Mouse (Mus musculus): Measurements from ENCODE around the gene Pagr1a. TPM values are rescaled to one million over a fixed set of nuclear protein-coding genes. Genes with fewer than 3 reads are reported as not detected.
A peak's percentile ranks its signal among the peaks of the same experiment; 100 is the strongest.

Gene Pagr1a
- polyA plus RNA-seq, 1 experiment: 22.3 TPM

GRCm38 (mm10) chr7:127026161-127026600 lies 9.0 kb upstream of the Pagr1a start:
- TF ChIP-seq CTCF (IDR thresholded peaks at IDR 0.05; ENCODE audit: control insufficient read depth, insufficient read depth, insufficient read length) (no peak), CEBPB (IDR thresholded peaks at IDR 0.05; ENCODE audit: low read depth) (no peak), MYOG (IDR thresholded peaks at IDR 0.05; ENCODE audit: control insufficient read depth, extremely low read depth, insufficient read length) (no peak), USF1 (IDR thresholded peaks at IDR 0.05; ENCODE audit: low read depth) (no peak), FOSL1 (IDR thresholded peaks at IDR 0.05; ENCODE audit: insufficient read depth, low read length, poor library complexity, severe bottlenecking) (no peak), MAX (IDR thresholded peaks at IDR 0.05) (no peak), MYOD1 (IDR thresholded peaks at IDR 0.05; ENCODE audit: control insufficient read depth, insufficient read length, low read depth) (no peak)
- Histone ChIP-seq H3K27me3 (ENCODE audit: control insufficient read depth, insufficient read depth, insufficient read length) (no peaks in the 10 kb centered on the region), H3K79me3 (ENCODE audit: low read depth) (peaks cover 20% of the 10 kb centered on the region), H3K79me2 (ENCODE audit: control insufficient read depth, insufficient read depth) (peaks cover 33% of the 10 kb centered on the region), H3K36me3 (ENCODE audit: control insufficient read depth, insufficient read depth) (peaks cover 59% of the 10 kb centered on the region), H3ac (ENCODE audit: control insufficient read depth, insufficient read length, low read depth) (peak overlapping the region; percentile 94), H3K4me3 (ENCODE audit: insufficient read depth, poor library complexity, severe bottlenecking) (peak overlapping the region; percentile 61)

GRCm38 (mm10) chr7:127025556-127026160 lies 8.5 kb upstream of the Pagr1a start:
- peaks cover 20% of the 10 kb centered on the region for H3K79me3 ChIP-seq (ENCODE audit: low read depth)
- H3ac ChIP-seq (ENCODE audit: control insufficient read depth, insufficient read length, low read depth): peak overlapping the region; percentile 94
- peaks cover 53% of the 10 kb centered on the region for H3K36me3 ChIP-seq (ENCODE audit: control insufficient read depth, insufficient read depth)
- no peaks in the 10 kb centered on the region for H3K27me3 ChIP-seq (ENCODE audit: control insufficient read depth, insufficient read depth, insufficient read length)
- H3K4me3 ChIP-seq (ENCODE audit: insufficient read depth, poor library complexity, severe bottlenecking): peak overlapping the region; percentile 61
- peaks cover 33% of the 10 kb centered on the region for H3K79me2 ChIP-seq (ENCODE audit: control insufficient read depth, insufficient read depth)
- no peak for TF ChIP-seq MAX (IDR thresholded peaks at IDR 0.05)
- TF ChIP-seq FOSL1 (IDR thresholded peaks at IDR 0.05; ENCODE audit: insufficient read depth, low read length, poor library complexity, severe bottlenecking): no peak
- no peak for TF ChIP-seq CEBPB (IDR thresholded peaks at IDR 0.05; ENCODE audit: low read depth)
- no peak for TF ChIP-seq MYOG (IDR thresholded peaks at IDR 0.05; ENCODE audit: control insufficient read depth, extremely low read depth, insufficient read length)
- no peak for TF ChIP-seq USF1 (IDR thresholded peaks at IDR 0.05; ENCODE audit: low read depth)
- no peak for TF ChIP-seq CTCF (IDR thresholded peaks at IDR 0.05; ENCODE audit: control insufficient read depth, insufficient read depth, insufficient read length)
- TF ChIP-seq MYOD1 (IDR thresholded peaks at IDR 0.05; ENCODE audit: control insufficient read depth, insufficient read length, low read depth): no peak

- peak overlapping the region; percentile 61 for H3K4me3 ChIP-seq (ENCODE audit: insufficient read depth, poor library complexity, severe bottlenecking)
- TF ChIP-seq MYOD1 (IDR thresholded peaks at IDR 0.05; ENCODE audit: control insufficient read depth, insufficient read length, low read depth): no peak
- no peak for TF ChIP-seq MYOG (IDR thresholded peaks at IDR 0.05; ENCODE audit: control insufficient read depth, extremely low read depth, insufficient read length)
- peak; percentile 82 for TF ChIP-seq CTCF (IDR thresholded peaks at IDR 0.05; ENCODE audit: control insufficient read depth, insufficient read depth, insufficient read length)
- TF ChIP-seq USF1 (IDR thresholded peaks at IDR 0.05; ENCODE audit: low read depth): peak; percentile 25
- no peak for TF ChIP-seq FOSL1 (IDR thresholded peaks at IDR 0.05; ENCODE audit: insufficient read depth, low read length, poor library complexity, severe bottlenecking)
- peak; percentile 84 for TF ChIP-seq MAX (IDR thresholded peaks at IDR 0.05)
- no peak for TF ChIP-seq CEBPB (IDR thresholded peaks at IDR 0.05; ENCODE audit: low read depth)
- H3K36me3 ChIP-seq (ENCODE audit: control insufficient read depth, insufficient read depth): peaks cover 46% of the 10 kb centered on the region
- H3K79me2 ChIP-seq (ENCODE audit: control insufficient read depth, insufficient read depth): peaks cover 33% of the 10 kb centered on the region
- peaks cover 20% of the 10 kb centered on the region for H3K79me3 ChIP-seq (ENCODE audit: low read depth)
- H3ac ChIP-seq (ENCODE audit: control insufficient read depth, insufficient read length, low read depth): peak overlapping the region; percentile 94
- no peaks in the 10 kb centered on the region for H3K27me3 ChIP-seq (ENCODE audit: control insufficient read depth, insufficient read depth, insufficient read length)
Measured at GRCm38 (mm10) chr7:127024755-127025555, 7.8 kb upstream of the Pagr1a start.

- H3K4me3 ChIP-seq (ENCODE audit: insufficient read depth, poor library complexity, severe bottlenecking): peak overlapping the region; percentile 61
- peaks cover 41% of the 10 kb centered on the region for H3K36me3 ChIP-seq (ENCODE audit: control insufficient read depth, insufficient read depth)
- H3K27me3 ChIP-seq (ENCODE audit: control insufficient read depth, insufficient read depth, insufficient read length): no peaks in the 10 kb centered on the region
- peaks cover 33% of the 10 kb centered on the region for H3K79me2 ChIP-seq (ENCODE audit: control insufficient read depth, insufficient read depth)
- TF ChIP-seq USF1 (IDR thresholded peaks at IDR 0.05; ENCODE audit: low read depth) (no peak), FOSL1 (IDR thresholded peaks at IDR 0.05; ENCODE audit: insufficient read depth, low read length, poor library complexity, severe bottlenecking) (no peak), MAX (IDR thresholded peaks at IDR 0.05) (no peak), CTCF (IDR thresholded peaks at IDR 0.05; ENCODE audit: control insufficient read depth, insufficient read depth, insufficient read length) (no peak), MYOD1 (IDR thresholded peaks at IDR 0.05; ENCODE audit: control insufficient read depth, insufficient read length, low read depth) (no peak), MYOG (IDR thresholded peaks at IDR 0.05; ENCODE audit: control insufficient read depth, extremely low read depth, insufficient read length) (no peak), CEBPB (IDR thresholded peaks at IDR 0.05; ENCODE audit: low read depth) (no peak)
- H3ac ChIP-seq (ENCODE audit: control insufficient read depth, insufficient read length, low read depth): peak overlapping the region; percentile 94
- peaks cover 20% of the 10 kb centered on the region for H3K79me3 ChIP-seq (ENCODE audit: low read depth)
Measured at GRCm38 (mm10) chr7:127023896-127024690, 6.9 kb upstream of the Pagr1a start.

GRCm38 (mm10) chr7:127023272-127023691 lies 6.1 kb upstream of the Pagr1a start:
- H3ac ChIP-seq (ENCODE audit: control insufficient read depth, insufficient read length, low read depth): no peak overlapping the region
- TF ChIP-seq MYOG (IDR thresholded peaks at IDR 0.05; ENCODE audit: control insufficient read depth, extremely low read depth, insufficient read length) (no peak), CTCF (IDR thresholded peaks at IDR 0.05; ENCODE audit: control insufficient read depth, insufficient read depth, insufficient read length) (no peak), MAX (IDR thresholded peaks at IDR 0.05) (no peak), FOSL1 (IDR thresholded peaks at IDR 0.05; ENCODE audit: insufficient read depth, low read length, poor library complexity, severe bottlenecking) (no peak), MYOD1 (IDR thresholded peaks at IDR 0.05; ENCODE audit: control insufficient read depth, insufficient read length, low read depth) (no peak), CEBPB (IDR thresholded peaks at IDR 0.05; ENCODE audit: low read depth) (no peak), USF1 (IDR thresholded peaks at IDR 0.05; ENCODE audit: low read depth) (no peak)
- peaks cover 33% of the 10 kb centered on the region for H3K79me2 ChIP-seq (ENCODE audit: control insufficient read depth, insufficient read depth)
- peaks cover 33% of the 10 kb centered on the region for H3K36me3 ChIP-seq (ENCODE audit: control insufficient read depth, insufficient read depth)
- no peaks in the 10 kb centered on the region for H3K27me3 ChIP-seq (ENCODE audit: control insufficient read depth, insufficient read depth, insufficient read length)
- no peak overlapping the region for H3K4me3 ChIP-seq (ENCODE audit: insufficient read depth, poor library complexity, severe bottlenecking)
- H3K79me3 ChIP-seq (ENCODE audit: low read depth): peaks cover 20% of the 10 kb centered on the region

Measured in C2C12 (cell line).